Mouse (Mus musculus): Measurements from ENCODE around the gene Ninj2.

DNA sequence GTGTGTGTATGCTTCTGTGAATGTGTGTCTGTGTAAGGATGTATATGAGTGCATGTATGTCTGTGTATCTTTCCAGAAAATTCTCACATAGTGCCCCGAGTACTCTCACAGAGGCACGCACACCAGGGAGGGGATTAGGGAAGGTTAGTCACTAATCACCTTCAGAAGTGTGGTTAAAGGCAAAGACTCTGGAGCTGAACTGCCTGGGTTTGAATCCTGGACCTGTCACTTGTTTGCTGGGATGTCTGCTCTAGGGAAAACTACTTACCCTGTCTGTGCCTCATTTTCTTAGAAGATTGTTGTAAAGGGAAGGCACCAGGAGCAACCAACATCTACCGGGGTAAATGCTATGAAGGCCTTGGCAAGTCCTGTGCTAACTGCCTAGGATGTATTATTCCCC lies 22.3 kb downstream of the Ninj2 start:
- TF ChIP-seq MYOD1 (IDR thresholded peaks at IDR 0.05; ENCODE audit: control insufficient read depth, insufficient read length, low read depth) (no peak), CTCF (IDR thresholded peaks at IDR 0.05; ENCODE audit: control insufficient read depth, insufficient read depth, insufficient read length) (no peak), USF1 (IDR thresholded peaks at IDR 0.05; ENCODE audit: low read depth) (no peak), MAX (IDR thresholded peaks at IDR 0.05) (no peak), FOSL1 (IDR thresholded peaks at IDR 0.05; ENCODE audit: insufficient read depth, low read length, poor library complexity, severe bottlenecking) (no peak), MYOG (IDR thresholded peaks at IDR 0.05; ENCODE audit: control insufficient read depth, extremely low read depth, insufficient read length) (no peak), CEBPB (IDR thresholded peaks at IDR 0.05; ENCODE audit: low read depth) (no peak)
